Mouse (Mus musculus) c-Kit-positive CD71-positive TER-119-positive erythroid progenitor cells, embryonic 14.5 days (primary cell): ENCODE data around the gene Unc13d.
"Not testable (repeated sequence)": the region's sequence is repeated elsewhere in the genome, so short reads cannot be mapped to it uniquely, and the experiment has no call there.

Experiments used
- DNase-seq: peaks from one replicate; pipeline ENCODE4 v3.0.0-alpha.2; 2013; ENCODE audit warnings: low spot score

The Unc13d gene

DNA sequence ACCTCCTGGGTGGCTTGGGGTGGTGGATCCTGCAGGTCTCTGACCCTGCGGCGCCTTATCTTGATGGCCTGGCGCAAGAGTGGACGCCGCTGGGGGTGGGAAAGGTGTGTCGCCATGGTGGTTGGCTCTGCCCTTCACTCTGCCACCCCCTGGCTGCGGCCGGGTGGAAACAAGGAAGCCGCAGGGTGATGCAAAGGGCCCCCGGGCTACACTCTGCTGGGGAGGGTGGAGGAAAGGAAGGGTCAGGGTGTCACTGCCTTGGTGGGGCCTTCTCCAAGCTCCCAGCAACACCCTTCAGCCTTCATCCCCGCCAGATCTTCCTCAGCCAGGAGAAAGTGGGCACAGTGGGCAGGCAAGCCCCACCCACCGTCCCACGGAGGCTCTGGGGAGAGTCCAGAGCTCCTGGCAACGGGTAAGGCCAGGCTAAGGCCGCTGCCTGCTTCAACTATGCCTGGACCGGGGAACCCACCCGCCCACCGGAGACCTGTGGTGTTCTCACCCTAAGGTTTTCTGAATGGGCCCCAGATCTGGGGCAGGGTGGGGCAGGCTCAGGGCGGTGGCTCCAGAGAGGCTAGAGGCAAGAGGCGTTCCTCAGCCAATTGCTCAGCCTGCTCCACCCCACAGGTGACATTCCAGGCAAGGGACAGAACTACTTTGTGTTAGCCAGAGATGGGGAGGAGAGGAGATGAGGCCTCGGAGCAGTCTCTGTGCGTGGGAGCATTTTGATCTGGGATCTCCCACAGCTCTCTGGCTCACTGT, at the start of gene Unc13d:
TSS of gene Unc13d (minus strand) at position 516 of the 759 bp plus-strand sequence.
- peak; percentile 82 for DNase-seq

DNA sequence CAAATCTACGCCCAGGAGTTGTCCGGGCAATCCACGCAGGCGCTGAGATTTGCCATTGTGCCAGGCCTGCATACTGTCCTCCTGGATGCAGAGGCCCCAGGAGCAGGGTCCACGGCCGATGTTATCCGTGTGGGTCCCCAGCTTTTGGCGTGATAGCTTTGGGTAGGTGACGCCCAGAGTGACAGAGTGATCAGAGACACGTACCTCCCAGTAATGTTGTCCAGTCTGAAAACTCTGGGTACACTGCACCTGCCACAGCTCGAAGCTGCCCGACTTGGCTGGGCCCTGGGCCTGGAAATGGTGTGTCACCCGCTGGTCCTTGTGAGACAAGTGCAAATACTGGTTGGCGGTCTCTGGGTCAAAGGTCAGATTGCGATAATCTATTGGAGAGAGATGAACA, 48.5 kb upstream of the Unc13d start:
- no peak for DNase-seq

DNA sequence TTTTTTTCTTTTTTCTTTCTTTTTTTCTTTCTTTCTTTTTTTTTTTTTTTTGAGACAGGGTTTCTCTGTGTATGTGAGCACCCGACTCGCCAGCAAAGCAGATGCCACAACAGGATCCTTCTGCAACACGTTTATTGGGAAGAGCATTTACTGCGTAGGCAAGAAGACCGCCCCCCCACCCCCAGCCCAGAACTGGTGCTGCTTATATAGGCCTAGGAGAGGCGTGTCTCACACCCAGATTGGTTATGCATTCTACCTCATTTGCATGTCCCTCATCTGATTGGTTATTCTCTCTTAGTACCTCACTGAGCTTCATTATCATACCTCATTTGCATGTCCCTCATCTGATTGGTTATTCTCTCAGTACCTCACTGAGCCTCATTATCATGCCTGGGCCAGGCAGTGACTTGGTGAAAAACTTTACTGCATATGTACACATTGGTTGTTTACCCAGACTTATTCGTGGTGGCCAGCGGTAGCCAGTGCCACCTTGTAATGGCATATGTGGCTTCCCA, 44.0 kb upstream of the Unc13d start:
- not testable (repeated sequence) for DNase-seq

DNA sequence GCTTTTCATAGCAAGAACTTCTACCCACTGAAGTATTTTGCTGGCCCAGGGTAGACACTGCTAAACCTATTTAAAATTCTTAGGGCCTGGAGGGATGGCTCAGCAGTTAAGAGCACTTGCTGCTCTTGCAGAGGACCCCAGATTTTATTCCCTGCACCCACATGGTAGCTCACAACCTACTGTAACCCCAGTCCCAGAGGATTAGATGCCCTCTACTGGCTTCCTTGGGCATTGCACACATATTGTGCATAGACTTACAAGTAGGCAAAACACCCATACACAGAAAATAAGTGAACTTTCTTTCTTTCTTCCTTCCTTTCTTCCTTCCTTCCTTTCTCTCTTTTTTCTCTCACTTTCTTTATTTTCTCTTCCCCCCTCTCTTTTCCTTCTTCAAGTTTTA, 40.1 kb upstream of the Unc13d start:
- no peak for DNase-seq

DNA sequence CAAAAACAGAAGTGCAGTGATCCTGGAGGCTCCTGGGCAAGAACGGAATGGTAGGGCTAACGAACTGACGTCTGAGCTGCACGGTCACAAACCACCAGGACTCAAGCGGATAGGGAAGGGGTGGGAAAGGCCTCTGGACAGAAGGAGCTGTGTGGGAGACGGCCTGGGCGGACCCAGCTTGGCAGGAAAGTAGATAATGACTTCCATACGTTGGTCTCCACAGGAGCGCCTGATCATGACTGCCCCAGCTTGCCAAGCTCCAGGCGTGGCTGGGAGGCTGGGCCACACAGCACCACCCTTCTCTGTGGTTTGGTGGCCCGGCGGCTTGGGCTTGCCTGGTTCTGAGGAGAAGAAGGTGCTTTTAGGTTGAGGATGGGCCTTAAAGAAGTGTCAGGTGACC, 39.5 kb upstream of the Unc13d start:
- DNase-seq = no peak

DNA sequence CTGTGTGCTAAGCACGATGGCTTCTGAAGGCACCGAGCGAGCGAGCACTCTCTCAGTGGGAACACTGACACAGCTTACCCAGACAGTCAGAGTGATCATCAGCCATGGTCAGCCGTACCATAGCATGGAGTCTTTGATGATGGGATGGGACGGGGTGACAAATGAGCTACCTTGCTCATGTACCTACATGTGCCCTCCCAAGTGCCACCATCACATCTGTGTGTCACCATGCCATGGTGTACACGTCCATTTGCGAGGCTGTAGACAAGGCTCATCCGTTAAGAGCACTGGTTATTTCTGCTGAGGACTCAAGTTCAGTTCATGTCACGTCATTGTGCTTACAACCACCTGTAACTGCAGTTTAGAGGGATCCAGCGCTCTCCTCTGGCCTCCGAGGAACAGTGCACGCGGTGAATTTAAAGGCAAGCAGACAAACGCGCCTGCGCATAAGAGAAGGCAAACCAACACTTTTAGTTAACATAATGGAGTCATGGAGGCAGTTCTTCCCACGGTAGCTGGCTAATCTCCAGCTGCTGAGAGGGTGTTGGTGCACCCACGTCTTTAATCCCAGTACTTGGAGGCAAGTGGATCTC, 33.9 kb upstream of the Unc13d start:
- no peak for DNase-seq

DNA sequence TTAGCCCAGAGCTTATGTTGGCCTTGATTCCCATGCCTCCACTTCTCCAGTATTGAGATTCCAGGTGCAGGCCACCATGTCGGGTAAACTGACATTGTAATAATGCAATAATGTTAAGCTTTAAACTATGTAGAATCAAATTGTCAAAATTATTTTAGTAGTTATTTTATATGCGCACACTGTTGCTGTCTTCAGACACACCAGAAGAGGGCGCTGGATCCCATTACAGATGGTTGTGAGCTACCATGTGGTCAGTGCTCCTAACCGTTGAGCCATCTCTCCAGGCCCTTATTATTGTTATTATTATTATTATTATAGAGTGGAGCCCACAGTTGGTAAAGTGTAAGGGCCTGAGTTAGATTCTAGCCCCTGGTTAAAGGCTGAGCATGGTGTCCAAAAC, 33.3 kb upstream of the Unc13d start:
- no peak for DNase-seq

DNA sequence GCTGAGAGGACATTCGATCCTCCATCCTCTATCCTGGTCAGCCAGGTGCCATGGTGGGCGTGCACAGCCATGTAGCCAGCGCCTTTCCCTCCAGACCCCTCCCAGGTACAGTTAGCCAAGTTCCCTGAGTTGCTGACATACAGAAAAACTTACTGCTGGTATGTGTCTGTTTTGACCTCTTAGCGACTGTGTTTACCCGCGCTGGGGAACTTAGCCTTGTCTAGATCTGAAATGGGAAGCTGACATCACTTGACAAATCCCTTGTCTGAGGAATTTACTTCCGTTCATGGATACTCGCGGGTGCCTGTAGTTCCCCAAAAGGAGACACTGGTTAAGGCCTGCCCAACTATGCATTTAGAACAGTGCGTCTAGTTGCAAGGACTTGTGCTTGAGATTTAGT, 32.8 kb upstream of the Unc13d start:
- DNase-seq = no peak

DNA sequence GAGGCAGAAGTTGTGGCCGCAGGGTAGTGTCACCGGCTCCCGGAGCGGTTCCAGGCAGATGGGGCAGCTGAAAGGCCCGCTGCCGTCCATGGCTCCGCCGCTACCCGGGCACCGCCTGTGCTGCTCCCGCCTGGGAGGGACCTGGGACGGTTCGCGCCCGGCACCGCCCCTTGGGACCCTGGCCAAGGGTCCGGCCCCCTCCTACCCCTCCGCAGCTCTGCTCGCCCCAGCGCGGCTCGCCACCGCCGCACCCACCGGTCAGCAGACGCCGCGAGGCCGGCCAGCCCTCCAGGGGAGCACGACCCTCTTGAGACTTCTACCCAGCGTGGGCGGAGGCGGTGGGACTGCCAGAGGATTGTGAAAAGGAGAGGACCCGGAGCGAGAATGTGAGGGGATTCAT, 32.4 kb upstream of the Unc13d start:
- no peak for DNase-seq

DNA sequence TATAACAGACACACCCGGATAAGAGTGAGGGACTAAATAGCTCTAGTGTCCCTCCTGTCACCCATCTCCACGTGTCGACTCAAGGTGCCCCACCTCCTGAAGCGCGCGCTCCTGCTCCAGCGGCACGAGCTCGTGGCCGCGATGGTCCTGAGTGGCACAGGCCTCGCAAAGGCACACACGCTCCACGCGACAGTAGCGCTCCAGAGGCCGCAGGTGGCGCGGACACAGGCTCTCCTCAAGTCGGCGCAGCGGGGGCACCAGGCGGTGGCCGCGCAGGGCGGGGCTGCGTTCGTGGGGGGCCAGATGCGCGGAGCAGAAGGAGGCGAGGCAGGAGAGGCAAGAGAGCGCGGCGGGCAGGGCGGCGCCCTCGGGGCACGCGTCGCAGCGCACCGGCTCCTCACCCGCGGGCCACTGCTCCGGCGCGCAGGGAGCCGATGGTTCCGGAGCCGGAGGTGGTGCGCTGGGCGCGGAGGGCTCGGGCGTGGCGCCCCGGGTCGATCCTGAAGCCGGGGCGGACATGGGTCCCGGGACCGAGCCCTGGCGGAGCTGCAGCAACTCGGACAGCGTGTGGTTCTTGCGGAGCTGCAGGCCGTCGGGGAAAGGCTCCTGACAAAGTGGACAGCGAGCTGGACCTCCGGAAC, 31.8 kb upstream of the Unc13d start:
- DNase-seq = no peak

DNA sequence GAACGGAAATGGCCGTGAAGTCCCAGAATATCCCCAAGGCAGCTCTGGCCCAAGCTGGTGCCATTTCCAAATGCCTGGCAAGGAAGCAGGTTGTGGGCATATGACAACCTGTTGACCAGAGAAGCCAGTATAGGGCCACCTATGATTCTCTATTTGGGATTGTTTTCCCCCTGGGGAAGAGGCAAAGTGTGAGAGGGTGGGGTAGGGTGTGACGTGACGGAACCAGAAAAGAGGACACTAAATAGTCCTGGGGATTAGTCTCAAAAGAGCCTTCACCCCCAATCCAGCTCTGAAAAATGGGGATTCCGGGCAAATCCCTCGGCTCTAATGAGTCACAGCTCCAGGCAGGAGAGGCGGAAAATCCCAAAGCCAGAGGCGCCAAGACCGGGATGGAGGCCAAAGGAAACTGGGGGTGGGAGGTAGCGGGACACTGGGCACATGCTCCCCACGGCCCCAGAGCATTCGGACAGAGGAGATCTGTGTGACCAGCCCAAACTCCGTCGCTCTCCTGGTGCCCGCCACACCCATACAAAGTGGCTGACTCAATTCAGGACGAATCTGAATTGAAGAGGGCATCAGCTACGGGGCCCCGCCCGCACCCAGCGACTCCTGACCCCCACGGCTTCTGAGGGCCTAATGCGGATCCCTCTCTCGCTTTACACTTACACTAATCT, 30.8 kb upstream of the Unc13d start:
- DNase-seq = no peak

DNA sequence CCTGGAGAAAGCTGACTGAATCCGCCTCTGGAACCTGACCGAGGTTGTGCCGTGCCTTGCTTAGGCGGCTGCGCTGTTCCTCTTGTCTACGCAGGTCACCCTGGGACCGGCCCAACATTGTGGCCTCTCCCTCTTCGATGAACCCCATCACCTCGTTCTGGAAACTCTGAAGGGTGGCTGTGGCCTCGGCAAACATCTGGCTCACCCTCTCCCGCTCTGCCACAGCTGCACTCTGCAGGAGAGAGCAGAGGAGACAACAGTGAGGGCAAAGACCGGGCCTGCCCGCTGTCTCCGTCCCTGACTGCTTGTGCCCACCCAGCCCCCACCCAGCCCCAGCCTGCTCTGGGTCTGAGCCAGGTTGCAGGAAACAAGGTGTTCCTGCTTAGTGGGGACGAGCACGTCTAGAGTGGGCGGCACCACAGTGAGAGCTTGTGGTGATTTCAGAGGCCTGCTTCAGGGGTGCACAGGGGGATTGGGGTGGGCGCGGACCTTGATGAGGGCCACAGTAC, 30.1 kb upstream of the Unc13d start:
- DNase-seq = no peak

DNA sequence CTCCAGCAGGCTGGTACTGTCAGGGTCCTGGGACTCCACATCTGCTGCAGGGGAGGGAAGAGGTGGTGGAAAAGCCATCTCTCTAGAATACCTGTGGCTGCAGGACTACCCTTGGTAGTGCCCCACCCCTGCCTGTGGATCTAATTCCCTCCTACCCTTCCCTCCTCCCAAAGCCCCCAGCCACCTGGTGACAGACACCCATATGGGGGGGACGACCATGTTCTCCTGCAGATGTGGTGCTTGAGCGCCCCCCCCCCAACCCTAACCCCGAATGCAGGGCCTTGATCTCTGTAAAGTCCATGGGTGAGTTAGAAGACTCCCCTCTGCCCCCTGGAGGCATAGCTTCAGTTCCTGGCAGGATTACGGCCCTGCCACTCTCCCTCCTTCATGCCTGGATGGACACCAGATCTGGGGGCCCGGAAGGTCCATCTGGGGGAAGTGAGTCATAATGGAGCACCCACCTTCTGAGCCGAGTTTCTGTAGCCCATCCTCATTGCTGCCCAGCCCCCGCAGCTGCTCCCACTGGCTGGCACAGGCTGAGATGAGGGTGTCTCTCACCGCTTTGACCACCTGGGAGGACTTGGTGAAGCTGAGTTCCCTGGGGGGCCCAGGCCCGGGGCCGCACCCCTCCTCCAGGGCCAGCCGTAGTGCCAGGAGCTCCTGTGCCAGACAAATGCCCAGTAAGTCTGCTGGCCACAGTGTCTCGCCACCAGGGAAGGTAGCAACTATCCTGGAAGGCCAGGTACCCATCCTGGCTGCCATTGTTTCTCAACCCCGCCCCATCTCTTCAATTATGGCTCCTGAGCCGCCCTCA, 29.4 kb upstream of the Unc13d start:
- DNase-seq = no peak

DNA sequence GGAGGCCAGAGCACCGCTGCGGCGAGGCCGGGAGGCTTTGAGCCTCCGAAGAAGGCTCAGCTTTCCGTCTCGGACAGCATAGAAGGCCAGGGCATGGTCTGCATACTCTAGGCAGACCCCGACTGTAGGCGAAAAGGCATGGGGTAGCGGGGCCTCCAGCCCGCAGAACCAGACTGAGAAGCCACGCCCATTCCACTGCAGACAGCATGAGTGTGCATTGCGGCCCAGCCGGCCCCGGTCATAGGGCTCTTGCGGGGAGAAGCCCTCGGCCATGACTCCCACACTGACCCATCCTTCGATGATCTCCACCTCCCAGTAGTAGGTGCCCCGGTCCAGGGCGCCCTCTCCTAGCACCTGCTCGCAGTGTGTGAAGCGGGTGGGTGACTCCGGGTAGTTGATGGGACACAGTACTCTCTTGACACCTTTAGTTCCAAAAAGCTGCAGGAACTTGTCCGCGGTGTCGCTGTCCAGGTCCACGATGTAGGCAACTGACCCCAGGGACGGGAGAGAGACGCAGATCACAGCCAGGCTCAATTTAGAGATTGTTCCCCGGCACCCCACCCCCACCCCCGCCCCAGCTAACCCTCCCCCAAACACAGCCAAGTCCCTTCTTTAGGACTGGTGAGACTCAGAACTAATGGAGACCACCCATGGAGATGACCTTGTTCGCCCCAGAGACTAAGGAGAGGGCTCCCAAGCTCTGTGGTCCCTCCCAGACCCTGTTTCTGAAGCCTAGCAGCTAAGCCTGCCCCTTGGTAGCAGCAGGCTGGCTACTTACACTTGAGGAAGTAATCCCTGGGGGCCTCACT, 28.6 kb upstream of the Unc13d start:
- no peak for DNase-seq

DNA sequence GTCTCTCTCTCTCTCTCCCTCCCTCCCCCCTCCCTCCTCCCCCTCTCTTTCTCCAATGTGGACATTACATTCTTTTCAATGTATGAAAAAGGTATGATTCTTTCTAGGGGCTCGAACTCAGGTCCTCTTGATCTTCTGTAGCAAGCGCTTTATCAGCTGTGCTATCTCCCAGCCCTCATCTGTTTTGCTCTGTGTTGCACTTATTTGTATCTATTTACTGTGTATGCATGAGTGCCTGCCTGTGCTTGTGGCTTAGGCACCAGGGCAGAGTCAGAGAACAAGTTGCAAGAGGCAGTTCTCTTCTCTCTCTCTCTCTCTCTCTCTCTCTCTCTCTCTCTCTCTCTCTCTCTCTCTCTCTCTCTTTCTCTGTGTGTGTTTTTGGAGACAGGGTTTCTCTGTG, 27.3 kb upstream of the Unc13d start:
- DNase-seq = no peak

DNA sequence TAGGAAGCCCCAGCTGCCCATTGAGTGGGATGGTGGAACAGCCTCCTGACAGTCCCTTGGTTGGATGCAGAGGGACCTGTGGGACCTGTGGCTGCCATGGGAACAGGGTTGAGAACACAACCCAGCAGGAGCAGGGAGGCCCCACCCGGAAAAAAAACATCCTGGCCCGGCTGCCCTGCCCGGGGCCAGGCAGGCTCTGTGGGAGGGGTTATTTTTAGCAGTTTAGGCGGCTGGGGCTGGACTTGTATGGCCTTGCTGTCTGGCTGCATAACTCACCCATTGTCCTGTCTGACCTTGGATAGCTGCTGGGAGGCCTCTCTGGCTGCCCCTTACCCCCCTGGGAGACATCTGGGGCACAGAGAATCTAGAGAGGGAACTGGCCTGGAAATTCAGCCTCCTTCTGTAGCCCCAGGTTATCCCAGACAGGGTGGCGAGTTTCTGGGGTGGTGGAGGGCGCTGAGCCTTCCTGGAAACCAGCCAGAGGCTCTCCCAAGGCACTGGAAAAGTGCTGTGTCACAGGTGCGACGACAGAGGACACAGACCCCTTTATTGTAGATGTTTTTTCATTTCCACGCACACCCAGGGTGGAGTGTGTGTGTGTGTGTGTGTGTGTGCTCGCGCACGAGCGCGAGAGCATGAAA, 26.4 kb upstream of the Unc13d start:
- DNase-seq = no peak

DNA sequence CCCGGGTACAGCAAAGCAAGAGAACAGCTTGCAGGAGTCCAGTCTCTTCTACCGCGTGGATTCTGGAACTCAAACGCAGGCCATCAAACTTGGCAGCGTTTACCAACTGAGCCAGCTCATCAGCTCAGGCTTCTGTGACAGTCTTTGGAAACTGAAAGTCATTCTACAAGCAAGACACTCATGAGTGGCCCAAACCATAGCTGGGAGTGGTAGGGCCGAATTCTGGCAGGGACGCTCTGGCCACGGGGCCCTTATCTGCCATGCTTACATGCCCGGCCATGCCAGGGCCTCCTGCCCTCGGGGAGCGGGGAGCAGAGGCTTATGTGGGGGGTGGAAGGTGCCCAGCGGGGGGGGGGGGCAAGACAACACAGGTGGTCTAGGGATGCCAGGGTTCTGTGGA, 25.8 kb upstream of the Unc13d start:
- DNase-seq = no peak

DNA sequence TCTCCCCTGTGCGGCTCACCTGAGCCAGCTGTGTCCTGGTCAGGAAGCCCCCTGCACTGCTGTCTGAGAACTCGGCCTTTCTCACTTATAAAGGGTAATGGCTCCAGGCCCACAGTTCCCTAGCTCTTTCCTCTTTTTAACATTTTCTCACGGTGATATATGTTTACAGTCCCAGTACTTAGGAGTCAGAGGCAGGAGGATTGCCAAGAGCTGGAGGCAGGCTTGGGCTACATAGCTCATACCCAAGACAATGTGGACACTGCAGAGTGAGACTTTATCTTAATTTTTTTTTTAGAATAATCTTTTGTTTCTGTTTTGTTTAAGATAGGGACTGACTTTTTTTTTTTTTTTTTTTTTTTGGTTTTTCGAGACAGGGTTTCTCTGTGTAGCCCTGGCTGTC, 24.7 kb upstream of the Unc13d start:
- DNase-seq = no peak

DNA sequence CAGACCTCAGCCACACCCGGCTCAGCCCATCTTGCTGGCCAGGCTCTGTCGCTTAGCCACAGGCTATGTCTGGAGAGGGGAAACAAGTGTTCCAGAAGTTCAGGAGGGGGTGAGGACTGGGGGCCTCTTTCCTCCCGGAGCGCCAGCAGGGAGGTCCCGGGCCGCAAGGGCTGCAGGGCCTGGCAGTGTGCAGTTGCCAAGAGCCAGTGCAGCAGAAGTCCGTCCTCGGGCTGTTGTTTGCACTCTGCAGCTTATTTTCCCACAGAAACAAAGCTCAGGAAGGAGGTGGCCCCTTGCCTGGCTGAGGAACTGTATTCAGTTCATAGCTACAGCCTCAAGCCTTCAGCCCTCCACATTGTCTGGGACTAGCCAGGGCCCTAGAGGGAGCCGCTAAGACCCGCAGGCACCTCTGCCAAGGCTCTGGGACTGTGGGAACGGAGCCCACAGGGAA, 24.2 kb upstream of the Unc13d start:
- DNase-seq = no peak

DNA sequence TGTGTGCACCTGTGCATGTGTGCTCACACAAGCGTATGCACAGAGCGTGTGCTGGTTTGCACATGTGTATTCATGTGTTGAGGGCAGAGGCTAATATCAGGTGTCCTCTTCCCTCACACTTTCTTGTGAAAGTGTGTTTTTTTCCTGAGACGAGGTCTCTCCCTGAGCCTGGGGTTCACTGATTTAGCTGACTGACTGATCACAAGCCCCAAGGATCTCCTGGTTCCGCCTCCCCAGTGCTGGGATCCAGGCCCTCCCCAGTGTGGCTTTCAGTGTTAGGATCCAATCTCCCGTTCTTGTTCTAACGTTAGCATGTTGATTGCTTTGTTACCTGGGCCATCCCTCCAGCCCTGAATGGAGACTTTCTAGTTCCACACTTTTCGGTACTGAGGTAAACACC, 23.1 kb upstream of the Unc13d start:
- DNase-seq = no peak
